Mouse (Mus musculus) ES-CJ7 (cell line): ENCODE results near the gene Mum1.

ENCODE experiments used
- DNase-seq: peaks from one replicate; pipeline ENCODE4 v3.0.0; 2011; ENCODE audit warnings: low read depth, low spot score

Mum1 gene

GRCm38 (mm10) chr10:80271186-80271843 is 45.1 kb downstream of the Mum1 start:
- no peak for DNase-seq

GRCm38 (mm10) chr10:80271870-80272585 is 45.8 kb downstream of the Mum1 start:
- no peak for DNase-seq

GRCm38 (mm10) chr10:80273847-80274246 is 47.6 kb downstream of the Mum1 start:
- DNase-seq, result no peak

GRCm38 (mm10) chr10:80276238-80276637 is 50.0 kb downstream of the Mum1 start:
- no peak for DNase-seq

GRCm38 (mm10) chr10:80278390-80278789 is 52.2 kb downstream of the Mum1 start:
- DNase-seq, result no peak

- DNase-seq, result no peak
Observed at GRCm38 (mm10) chr10:80279273-80279672, 53.0 kb downstream of the Mum1 start.

- DNase-seq, result no peak
Observed at GRCm38 (mm10) chr10:80281304-80281703, 55.1 kb downstream of the Mum1 start.

- no peak for DNase-seq
Observed at GRCm38 (mm10) chr10:80281921-80282371, 55.7 kb downstream of the Mum1 start.

GRCm38 (mm10) chr10:80282481-80283441 is 56.5 kb downstream of the Mum1 start:
- DNase-seq, result no peak

GRCm38 (mm10) chr10:80285222-80286070 is 59.2 kb downstream of the Mum1 start:
- DNase-seq, result no peak

GRCm38 (mm10) chr10:80288097-80288496 is 61.9 kb downstream of the Mum1 start:
- DNase-seq, result no peak

- peak; percentile 50 for DNase-seq
Observed at GRCm38 (mm10) chr10:80288657-80289056, 62.4 kb downstream of the Mum1 start.

GRCm38 (mm10) chr10:80292251-80293146 is 66.3 kb downstream of the Mum1 start, which contains the start of gene Rps15:
Gene Rps15, plus strand, starts transcription at chr10:80292453.
- peak; percentile 97 for DNase-seq

- peak; percentile 55 for DNase-seq
Observed at GRCm38 (mm10) chr10:80293325-80293724, 67.1 kb downstream of the Mum1 start.
